Mouse (Mus musculus): ENCODE results near the gene Trak1.

Trak1 gene

GRCm38 (mm10) chr9:121374076-121374863 is 77.0 kb downstream of the Trak1 start:
- peak; percentile 70 for DNase-seq

GRCm38 (mm10) chr9:121374864-121375255 is 77.6 kb downstream of the Trak1 start:
- no peak for DNase-seq

GRCm38 (mm10) chr9:121376094-121376493 is 78.8 kb downstream of the Trak1 start:
- no peak for DNase-seq

- no peak for DNase-seq
Observed at GRCm38 (mm10) chr9:121380310-121380920, 83.1 kb downstream of the Trak1 start.

GRCm38 (mm10) chr9:121381678-121382297 is 84.5 kb downstream of the Trak1 start:
- no peak for DNase-seq

GRCm38 (mm10) chr9:121382568-121382967 is 85.3 kb downstream of the Trak1 start:
- DNase-seq = peak; percentile 84

- peak; percentile 96 for DNase-seq
Observed at GRCm38 (mm10) chr9:121383180-121383586, 85.9 kb downstream of the Trak1 start.

- no peak for DNase-seq
Observed at GRCm38 (mm10) chr9:121384620-121385019, 87.3 kb downstream of the Trak1 start.

GRCm38 (mm10) chr9:121385091-121385748 is 87.9 kb downstream of the Trak1 start:
- peak; percentile 88 for DNase-seq

GRCm38 (mm10) chr9:121385749-121386350 is 88.5 kb downstream of the Trak1 start:
- DNase-seq = no peak

GRCm38 (mm10) chr9:121387539-121388272 is 90.4 kb downstream of the Trak1 start:
- DNase-seq = no peak

- no peak for DNase-seq
Observed at GRCm38 (mm10) chr9:121388273-121388931, 91.1 kb downstream of the Trak1 start.

- DNase-seq = no peak
Observed at GRCm38 (mm10) chr9:121389258-121389657, 92.0 kb downstream of the Trak1 start.

GRCm38 (mm10) chr9:121391898-121392297 is 94.6 kb downstream of the Trak1 start:
- peak; percentile 60 for DNase-seq

GRCm38 (mm10) chr9:121392427-121392826 is 95.1 kb downstream of the Trak1 start:
- DNase-seq = peak; percentile 80

GRCm38 (mm10) chr9:121393104-121393503 is 95.8 kb downstream of the Trak1 start:
- no peak for DNase-seq

GRCm38 (mm10) chr9:121394882-121395281 is 97.6 kb downstream of the Trak1 start:
- DNase-seq = no peak

- DNase-seq = no peak
Observed at GRCm38 (mm10) chr9:121395812-121396211, 98.5 kb downstream of the Trak1 start.

GRCm38 (mm10) chr9:121398100-121398760 is 100.9 kb downstream of the Trak1 start:
- peak; percentile 65 for DNase-seq

GRCm38 (mm10) chr9:121398761-121399160 is 101.5 kb downstream of the Trak1 start:
- DNase-seq = peak; percentile 92

- DNase-seq = no peak
Observed at GRCm38 (mm10) chr9:121400608-121401007, 103.3 kb downstream of the Trak1 start.
